Mouse (Mus musculus): ENCODE measurements around the gene Selplg. TPM values are rescaled to one million over a fixed set of nuclear protein-coding genes. Genes with fewer than 3 reads are reported as not detected.

Gene Selplg
- total RNA-seq, 4 experiments from 2014 or later: 4.4 to 8.6 (median 5.9) TPM

Other genes with a start within 250 kb of the Selplg start
- 10 to 100 TPM; 14.2 to 27.6 (median 21.2) TPM for gene Cmklr1, start 182.2 kb downstream of the Selplg start, total RNA-seq (2022)
- gene 1700069L16Rik, start 107.9 kb downstream of the Selplg start, total RNA-seq (2022): not detected
- 10 to 100 TPM; 15.7 to 25.8 (median 17.6) TPM for gene Ficd, start 96.8 kb downstream of the Selplg start, total RNA-seq (2022)
- 10 to 100 TPM; 29.5 to 47.4 (median 40.1) TPM for gene Sart3, start 60.1 kb downstream of the Selplg start, total RNA-seq (2022)
- 1,000 to 10,000 TPM in 2 of 4 experiments, 100 to 1,000 TPM in 2; 572 to 1,204 (median 919) TPM for gene Iscu, start 59.9 kb downstream of the Selplg start, total RNA-seq (2022)
- gene Tmem119, start 32.1 kb downstream of the Selplg start, total RNA-seq (2022): 10 to 100 TPM in 2 of 4 experiments, 1 to 10 TPM in 2; 9.1 to 14.2 (median 11.2) TPM
- 10 to 100 TPM; 47.0 to 99.8 (median 77.0) TPM for gene Coro1c, start 76.1 kb upstream of the Selplg start, total RNA-seq (2022)
- 10 to 100 TPM; 17.3 to 32.2 (median 23.3) TPM for gene Ssh1, start 161.2 kb upstream of the Selplg start, total RNA-seq (2022)
- gene Dao, start 171.1 kb upstream of the Selplg start, total RNA-seq (2022): not detected
- 10 to 100 TPM; 32.0 to 61.9 (median 50.0) TPM for gene Usp30, start 232.8 kb upstream of the Selplg start, total RNA-seq (2022)